Mouse (Mus musculus) liver, embryonic 14.5 days (tissue): ENCODE measurements around the gene Ccdc84. TPM values are rescaled to one million over a fixed set of nuclear protein-coding genes. Genes with fewer than 3 reads are reported as not detected.
"Not testable (repeated sequence)": the region's sequence is repeated elsewhere in the genome, so short reads cannot be mapped to it uniquely, and the experiment has no call there.

Experiments used
- ATAC-seq: fragments of 200-750 bp; cut with Nextera tagmentation; 2 replicates; pipeline ENCODE4 v1.8.0; 2017; ENCODE audit warnings: moderate number of reproducible peaks, mild to moderate bottlenecking, moderate library complexity; ENCODE audit not compliant: insufficient read depth
- DNase-seq, 3 experiments: peaks; one replicate each; pipeline ENCODE4 v3.0.0-alpha.2; 2012 to 2013; ENCODE audit warnings: low read depth in 3 of 3, low spot score in 3 of 3
- H3K27ac ChIP-seq: fragments of 300-500 bp; sonication (generic); 2 replicates; pipeline ENCODE4 v1.5.1; 2014; ENCODE audit warnings: moderate library complexity, mild to moderate bottlenecking, control low read depth, inconsistent platforms
- H3K27me3 ChIP-seq: fragments of 300-500 bp; sonication (generic); 2 replicates; pipeline ENCODE4 v1.6.1; 2014; ENCODE audit warnings: mild to moderate bottlenecking, low read length, moderate library complexity; ENCODE audit not compliant: control insufficient read depth, insufficient read depth
- H3K36me3 ChIP-seq: fragments of 300-500 bp; sonication (generic); replicated peaks from 2 replicates; pipeline ENCODE4 v1.6.1; 2014; ENCODE audit warnings: low read depth; ENCODE audit not compliant: control insufficient read depth, insufficient read depth
- H3K4me1 ChIP-seq, 2 experiments: fragments of 200-500 bp in 1 of 2; fragments of 300-500 bp in 1 of 2; sonication (generic) in 1 of 2; replicated peaks; 2 replicates each; pipeline ENCODE4 v1.6.1; 2012 to 2014; ENCODE audit warnings: antibody characterized with exemption in 1 of 2, inconsistent platforms in 1 of 2, low read length in 1 of 2; ENCODE audit not compliant: control insufficient read depth in 2 of 2, insufficient read depth in 2 of 2
- H3K4me2 ChIP-seq: fragments of 300-500 bp; sonication (generic); 2 replicates; pipeline ENCODE4 v1.6.1; 2014; ENCODE audit warnings: low read depth, mild to moderate bottlenecking, control low read depth, moderate library complexity
- H3K4me3 ChIP-seq, 2 experiments: fragments of 200-500 bp in 1 of 2; fragments of 300-500 bp in 1 of 2; sonication (generic) in 1 of 2; 2 replicates each; pipeline ENCODE4 v1.5.1; 2012 to 2014; ENCODE audit warnings: low read depth in 2 of 2, low read length in 2 of 2, mild to moderate bottlenecking in 2 of 2, control low read depth in 1 of 2, inconsistent platforms in 1 of 2, moderate library complexity in 1 of 2; ENCODE audit not compliant: insufficient read depth in 1 of 2
- H3K9ac ChIP-seq: fragments of 300-500 bp; sonication (generic); replicated peaks from 2 replicates; pipeline ENCODE4 v1.6.1; 2014; ENCODE audit warnings: mild to moderate bottlenecking, control low read depth, moderate library complexity
- H3K9me3 ChIP-seq: fragments of 300-500 bp; sonication (generic); 2 replicates; pipeline ENCODE4 v1.6.1; 2016; ENCODE audit warnings: low read length, mixed read lengths; ENCODE audit not compliant: control insufficient read depth
- CTCF ChIP-seq: IDR thresholded peaks from 2 replicates; pipeline ENCODE4 v1.5.1; 2016; ENCODE audit warnings: antibody characterized with exemption, low read depth, control low read depth
- EP300 ChIP-seq: IDR thresholded peaks from 2 replicates; pipeline ENCODE4 v1.6.1; 2016; ENCODE audit warnings: antibody characterized with exemption, low read depth
- WGBS: fragments of 180-500 bp; shearing (Covaris S2); extraction: QIAGEN DNeasy Blood & Tissue Kit; methylation state at CpG from one replicate; pipeline ENCODE4 v1.1.7; 2014; ENCODE audit not compliant: insufficient replicate concordance; 5-methylcytosine and 5-hydroxymethylcytosine counted together
- polyA plus RNA-seq, 2 experiments: library from polyadenylated mRNA; depleted of rRNA in 1 of 2; stranded (reverse) in 1 of 2; unstranded in 1 of 2; fragments of >200 nt; fragmentation: Nextera tagmentation in 1 of 2; extraction: Ambion mirVana in 1 of 2; gene quantifications; 2 replicates each; pipeline versions ENCODE4 v1.2.1 to v1.2.3; 2012 to 2014

Ccdc84 gene
- polyA plus RNA-seq, 2 experiments, result 10.0 to 16.3 TPM

DNA sequence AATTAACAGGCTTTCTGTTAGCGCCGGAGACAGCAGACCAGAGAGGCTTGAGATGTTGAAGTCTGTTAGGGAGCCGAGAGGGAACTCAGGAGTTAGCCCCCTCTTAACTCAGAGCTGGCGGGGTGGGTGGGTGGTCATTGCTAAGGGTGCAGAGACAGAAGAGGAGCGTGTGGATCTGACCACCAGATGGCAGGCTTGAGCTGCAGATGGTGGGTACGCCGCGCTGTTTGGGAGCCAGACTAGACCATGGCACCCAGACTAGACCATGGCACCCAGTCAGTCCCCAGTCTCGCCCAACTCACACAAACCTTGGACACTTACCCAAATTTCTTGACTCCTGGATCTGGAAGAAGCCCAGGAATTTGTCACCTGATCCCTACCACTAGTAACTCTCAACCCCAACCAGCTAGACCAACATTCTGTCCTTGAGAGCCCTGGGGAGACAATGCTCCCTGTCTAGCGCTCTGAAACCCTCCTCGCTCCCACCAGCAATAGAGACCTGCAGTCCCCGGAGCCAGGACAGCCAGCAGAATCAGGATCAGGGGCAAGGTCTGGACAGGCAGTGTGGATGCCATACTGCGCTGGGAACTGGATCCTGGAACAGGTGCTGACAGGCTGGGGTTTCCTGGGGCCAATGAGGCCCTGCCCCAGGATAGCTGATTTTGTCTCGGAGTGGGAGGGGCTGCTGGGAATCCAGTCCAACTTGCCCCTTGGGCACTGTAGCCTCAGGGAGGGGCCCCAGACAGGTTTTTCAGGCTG is 35.9 kb upstream of the Ccdc84 start:
- 11% methylated on average over 14 of the region's 14 CpGs for WGBS
- peak; percentile 90 for TF ChIP-seq CTCF
- TF ChIP-seq EP300, result no peak
- no peak for ATAC-seq
- no peak overlapping the region for H3K27ac ChIP-seq
- H3K9ac ChIP-seq, result no peak overlapping the region
- H3K9me3 ChIP-seq, result no peaks in the 10 kb centered on the region
- no peaks in the 10 kb centered on the region; the same call in 1 of the 2 replicates for H3K27me3 ChIP-seq
- peak; percentile 34 to 41 (median 41) for DNase-seq
- H3K4me3 ChIP-seq, result no peak overlapping the region
- no peak overlapping the region for H3K4me2 ChIP-seq
- H3K4me1 ChIP-seq, result no peaks in the 10 kb centered on the region
- H3K36me3 ChIP-seq, result no peaks in the 10 kb centered on the region

DNA sequence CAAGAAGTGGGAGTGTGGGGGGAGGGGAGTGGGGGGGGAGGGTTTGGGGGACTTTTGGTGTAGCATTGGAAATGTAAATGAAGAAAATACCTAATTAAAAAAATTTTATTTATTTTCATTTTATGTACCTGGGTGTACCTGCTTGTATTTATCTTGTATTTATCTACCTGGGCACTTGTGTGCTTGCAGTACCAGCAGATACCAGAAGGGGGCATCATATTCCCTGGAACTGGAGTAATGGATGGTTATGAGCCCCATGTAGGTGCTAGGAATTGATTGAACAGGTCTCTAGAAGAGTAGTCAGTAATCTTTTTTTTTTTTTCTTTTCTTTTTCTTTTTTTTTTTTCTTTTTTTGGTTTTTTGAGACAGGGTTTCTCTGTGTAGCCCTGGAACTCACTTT is 32.0 kb upstream of the Ccdc84 start:
- H3K27ac ChIP-seq, result no peak overlapping the region
- no peak overlapping the region for H3K4me2 ChIP-seq
- H3K4me1 ChIP-seq, result no peaks in the 10 kb centered on the region
- H3K9me3 ChIP-seq, result no peaks in the 10 kb centered on the region
- no peak overlapping the region for H3K4me3 ChIP-seq
- no peak overlapping the region for H3K9ac ChIP-seq
- no peaks in the 10 kb centered on the region for H3K36me3 ChIP-seq
- ATAC-seq, result no peak
- TF ChIP-seq CTCF (peak; percentile 67), EP300 (no peak)
- H3K27me3 ChIP-seq, result no peaks in the 10 kb centered on the region; the same call in 1 of the 2 replicates
- DNase-seq, result peak in 2 of 3 experiments; percentile 20 to 27

DNA sequence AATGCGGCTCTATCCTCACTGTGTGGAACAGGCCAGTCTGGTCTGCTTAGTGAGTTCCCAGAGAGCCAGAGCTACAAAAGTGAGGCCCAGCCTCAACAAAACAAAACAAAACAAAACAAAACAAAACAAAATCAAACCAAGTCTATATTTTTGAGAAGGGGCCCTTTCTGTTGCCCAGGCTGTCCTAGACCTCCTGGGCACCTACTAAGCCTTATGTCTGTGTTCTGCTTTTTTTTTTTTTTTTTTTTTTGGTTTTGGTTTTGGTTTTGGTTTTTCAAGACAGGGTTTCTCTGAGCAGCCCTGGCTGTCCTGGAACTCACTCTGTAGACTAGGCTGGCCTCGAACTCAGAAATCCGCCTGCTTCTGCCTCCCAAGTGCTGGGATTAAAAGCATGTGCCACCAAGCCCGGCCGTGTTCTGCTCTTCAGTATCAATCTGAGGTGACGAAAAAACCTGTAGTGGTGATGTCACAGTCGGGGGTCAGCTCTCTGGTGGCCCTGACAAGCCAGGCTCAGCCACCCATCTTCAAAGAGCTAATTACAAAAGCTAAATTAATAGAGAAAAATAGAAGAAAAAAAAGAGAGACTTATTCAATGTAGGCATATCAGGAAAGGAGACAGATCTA is 26.1 kb upstream of the Ccdc84 start:
- not testable (repeated sequence) for H3K9me3 ChIP-seq, DNase-seq, H3K27me3 ChIP-seq, H3K4me3 ChIP-seq, H3K36me3 ChIP-seq, H3K4me2 ChIP-seq, H3K9ac ChIP-seq, ATAC-seq, H3K4me1 ChIP-seq, H3K27ac ChIP-seq
- 58% methylated on average over 7 of the region's 7 CpGs for WGBS

DNA sequence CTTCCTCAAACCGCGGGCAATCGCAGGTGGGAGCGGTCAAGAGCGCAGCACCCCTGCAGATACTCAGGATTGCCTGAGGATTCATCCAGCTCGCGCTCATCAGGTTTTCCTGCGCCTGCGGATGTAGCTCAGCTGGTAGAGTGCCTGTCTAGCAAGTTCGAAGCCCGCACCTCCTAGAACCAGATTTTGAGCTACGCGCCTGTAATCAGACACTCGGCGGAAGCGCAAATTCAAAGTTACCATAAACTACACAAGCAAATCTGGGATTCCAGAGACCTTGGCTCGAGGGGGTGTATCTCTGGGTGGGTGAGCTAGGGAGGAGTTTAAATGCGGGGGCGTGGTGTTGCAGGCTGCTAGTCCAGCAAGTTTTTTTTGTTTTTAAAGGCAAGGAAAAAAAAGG is 22.6 kb upstream of the Ccdc84 start, which contains the start of gene Foxr1:
TSS of gene Foxr1 (minus strand) at position 176 of the 400 bp plus-strand sequence.
- Histone ChIP-seq H3K4me1 (no peaks in the 10 kb centered on the region), H3K36me3 (no peaks in the 10 kb centered on the region), H3K4me3 (no peak within 1 kb of the TSS), H3K27ac (no peak within 1 kb of the TSS), H3K9me3 (no peaks in the 10 kb centered on the region), H3K27me3 (no peaks in the 10 kb centered on the region), H3K9ac (no peak within 1 kb of the TSS), H3K4me2 (no peak within 1 kb of the TSS)
- no peak for TF ChIP-seq EP300
- no peak for TF ChIP-seq CTCF
- ATAC-seq (no peak), DNase-seq (no peak)
- WGBS, result 60% methylated on average over 19 of the region's 19 CpGs

DNA sequence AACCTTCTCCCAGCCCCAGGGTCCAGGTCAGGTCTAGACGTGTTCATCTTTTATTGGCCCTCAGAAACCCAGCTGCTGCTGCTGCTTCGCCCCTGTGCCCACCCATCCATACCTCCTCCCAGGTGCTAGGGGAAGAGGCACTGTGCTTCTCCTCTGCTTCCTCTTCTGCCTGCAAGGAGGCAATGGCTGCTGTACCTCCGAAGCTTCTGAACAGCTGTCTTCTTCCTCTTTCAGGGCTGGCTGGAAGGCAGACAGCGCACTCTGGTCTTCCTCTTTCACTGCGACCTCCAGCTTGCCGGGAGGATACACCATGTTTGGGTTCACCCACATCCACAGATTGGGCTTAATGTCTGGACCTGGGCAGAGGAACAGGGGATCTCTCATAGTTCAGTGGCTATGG is 17.4 kb upstream of the Ccdc84 start:
- H3K9me3 ChIP-seq, result no peaks in the 10 kb centered on the region
- H3K36me3 ChIP-seq, result no peaks in the 10 kb centered on the region
- TF ChIP-seq EP300, result no peak
- TF ChIP-seq CTCF, result no peak
- no peak overlapping the region for H3K4me3 ChIP-seq
- DNase-seq (no peak), ATAC-seq (no peak)
- H3K27me3 ChIP-seq, result no peaks in the 10 kb centered on the region
- no peak overlapping the region for H3K27ac ChIP-seq
- H3K4me2 ChIP-seq, result no peak overlapping the region
- WGBS, result 17% methylated on average over 6 of the region's 6 CpGs
- no peaks in the 10 kb centered on the region for H3K4me1 ChIP-seq
- H3K9ac ChIP-seq, result no peak overlapping the region
